Mouse (Mus musculus) testis, adult 2 months (tissue): ENCODE results near the gene Wdr4.

Experiments
- CTCF ChIP-seq: fragments of 200-500 bp; IDR thresholded peaks from 2 replicates; pipeline ENCODE4 v1.5.1; 2012; ENCODE audit warnings: low read depth, mild to moderate bottlenecking, inconsistent platforms, low read length, moderate library complexity; ENCODE audit not compliant: control insufficient read depth, insufficient read depth, insufficient replicate concordance
- POLR2A ChIP-seq: fragments of 200-500 bp; IDR thresholded peaks from 2 replicates; pipeline ENCODE4 v1.6.1; 2012; ENCODE audit warnings: low read depth, mild to moderate bottlenecking, inconsistent platforms, low read length, moderate library complexity; ENCODE audit not compliant: control insufficient read depth

DNA sequence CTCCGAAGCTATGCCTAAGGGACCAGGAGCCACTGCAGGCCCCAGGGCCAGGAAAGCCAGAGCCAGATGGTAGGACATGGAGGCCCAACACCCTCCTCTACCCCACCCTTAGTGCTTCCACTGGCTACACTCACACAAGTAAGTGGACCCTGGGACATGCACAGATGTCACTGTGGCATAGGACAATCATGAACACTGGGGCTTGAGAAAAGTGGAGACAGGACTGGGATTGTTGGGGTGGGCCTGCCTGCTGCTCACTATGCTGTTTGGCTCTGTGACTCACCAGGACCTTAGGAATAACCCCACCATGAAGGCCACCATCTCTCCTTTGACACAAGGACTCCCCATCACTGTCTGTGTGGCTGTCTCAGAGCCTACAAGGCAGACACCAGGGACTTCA, 24.8 kb downstream of the Wdr4 start:
- TF ChIP-seq POLR2A (no peak), CTCF (no peak)
